Mouse (Mus musculus): ENCODE results near the gene Rarg. TPM values are rescaled to one million over a fixed set of nuclear protein-coding genes. Genes with fewer than 3 reads are reported as not detected.

The Rarg gene
- polyA plus RNA-seq (2015; fragmentation: Nextera tagmentation; extraction: Ambion mirVana): 9.0 and 9.1 TPM in 2 replicates

DNA sequence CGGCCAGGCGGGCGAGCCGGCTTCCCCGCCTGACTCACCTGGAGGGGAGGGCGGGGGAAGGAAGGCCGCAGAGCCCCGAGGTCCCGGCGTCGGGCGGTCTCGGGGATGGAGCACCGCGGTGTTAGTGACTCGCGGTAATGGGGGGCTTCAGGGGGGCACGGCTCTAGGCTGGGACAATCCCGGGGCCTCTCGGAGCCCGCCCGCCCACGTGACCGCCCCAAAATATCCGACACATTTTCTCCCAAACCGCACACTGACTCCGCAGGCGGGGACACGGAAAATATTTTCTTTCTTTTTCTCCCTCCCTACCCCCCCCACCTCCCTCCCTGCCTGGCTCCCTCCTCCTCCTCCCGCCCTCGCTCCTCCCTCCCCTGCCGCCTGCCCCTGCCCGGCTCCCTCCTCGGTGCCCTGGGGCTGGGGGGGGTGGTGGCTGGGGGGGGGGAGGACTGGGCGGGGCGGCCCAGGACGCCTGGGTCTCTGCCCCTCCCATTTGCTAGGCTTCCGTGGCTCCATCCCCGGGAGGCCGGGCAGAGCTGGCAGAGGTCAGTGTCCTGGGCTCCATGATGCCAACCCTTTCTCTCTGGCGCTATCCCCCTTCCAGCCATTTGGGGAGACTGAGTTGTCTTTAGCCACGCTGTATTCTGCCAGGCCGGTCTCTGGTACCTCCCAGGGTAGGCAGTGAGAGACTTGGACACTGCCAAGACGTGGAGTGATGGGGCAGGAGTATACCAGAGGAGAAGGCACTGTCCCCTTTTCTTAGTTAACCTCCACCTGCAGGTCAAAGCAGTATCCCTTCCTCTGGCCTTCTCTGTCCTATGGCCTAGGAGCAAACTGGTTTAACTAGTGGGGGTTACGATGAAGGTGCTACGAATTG, at the start of gene Rarg:
Gene Rarg (minus strand): TSS at position 316 of the 874 bp plus-strand sequence.
- peak within 1 kb of the TSS; percentile 85 for H3K9ac ChIP-seq
- 2% methylated on average over 43 of the region's 46 CpGs for WGBS
- H3K27me3 ChIP-seq (replicated peaks): peaks cover 83% of the 10 kb centered on the region
- peak within 1 kb of the TSS; percentile 78 for H3K27ac ChIP-seq (replicated peaks)
- H3K4me3 ChIP-seq: peak within 1 kb of the TSS; percentile 66
- H3K36me3 ChIP-seq: no peaks in the 10 kb centered on the region
- ATAC-seq (ENCODE audit: extremely low read depth, insufficient number of reproducible peaks, low FRiP score, low TSS enrichment): 0 out of 2 replicates have a peak, but pooled peaks have one; percentile 11
- H3K4me1 ChIP-seq: peaks cover 28% of the 10 kb centered on the region
- peak within 1 kb of the TSS; percentile 94 for H3K4me2 ChIP-seq
- H3K9me3 ChIP-seq: no peaks in the 10 kb centered on the region

DNA sequence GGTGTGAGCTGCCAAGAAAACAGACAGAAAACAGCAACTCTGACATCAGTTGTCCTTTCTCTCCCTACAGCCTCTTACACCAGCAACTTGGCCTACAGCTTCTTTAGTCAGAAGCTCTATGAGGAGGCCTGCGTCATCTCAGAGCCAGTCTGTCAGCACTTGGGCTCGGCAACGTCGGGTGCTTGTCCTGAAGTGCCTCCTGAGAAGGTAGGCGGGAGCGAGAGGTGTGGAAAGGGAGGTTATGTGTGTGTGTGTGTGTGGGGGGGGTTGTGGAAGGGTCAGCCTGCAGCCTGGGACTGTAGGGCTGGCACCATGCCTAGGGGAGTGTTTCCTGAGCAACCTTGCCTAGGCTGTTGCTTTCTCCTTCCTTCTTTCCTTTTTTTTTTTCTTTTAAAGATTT, 45.2 kb upstream of the Rarg start:
- Histone ChIP-seq H3K36me3 (peaks cover 75% of the 10 kb centered on the region), H3K9me3 (no peaks in the 10 kb centered on the region), H3K4me1 (peaks cover 20% of the 10 kb centered on the region), H3K27me3 (replicated peaks) (no peaks in the 10 kb centered on the region), H3K4me2 (no peak overlapping the region), H3K27ac (replicated peaks) (peak overlapping the region; percentile 28; the same call in 1 of the 2 replicates), H3K9ac (no peak overlapping the region), H3K4me3 (no peak overlapping the region)
- 31% methylated on average over 6 of the region's 6 CpGs for WGBS
- peak; percentile 69; the same call in 1 of the 2 replicates for ATAC-seq (ENCODE audit: extremely low read depth, insufficient number of reproducible peaks, low FRiP score, low TSS enrichment)

DNA sequence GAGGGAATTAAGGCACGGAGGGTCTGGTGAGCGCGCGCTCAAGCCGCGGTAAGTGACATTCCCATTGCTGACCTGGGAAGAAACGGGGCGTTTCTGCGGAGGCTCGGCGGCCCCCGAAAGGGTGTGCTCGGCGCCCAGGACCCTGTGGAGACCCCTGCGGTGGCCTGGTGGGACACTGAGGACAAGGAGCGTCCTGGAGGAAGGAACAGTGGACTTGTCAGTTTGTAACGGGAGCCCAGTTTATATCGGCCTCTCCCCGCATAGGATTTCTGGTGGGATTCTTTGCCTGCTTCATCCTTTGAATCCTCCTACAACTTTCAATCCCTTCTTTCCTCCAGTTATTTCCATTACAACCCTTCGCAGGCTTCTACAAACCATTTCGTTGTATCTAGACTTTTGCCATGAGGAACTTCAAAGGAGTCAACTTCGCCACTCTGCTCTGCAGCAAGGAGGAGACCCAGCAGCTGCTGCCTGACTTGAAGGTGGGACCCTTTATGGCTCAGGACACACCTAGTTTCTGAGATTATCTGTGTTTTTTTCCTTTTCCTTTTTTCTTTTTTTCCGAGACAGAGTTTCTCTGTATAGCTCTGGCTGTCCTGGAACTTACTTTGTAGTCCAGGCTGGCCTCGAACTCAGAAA, 39.2 kb upstream of the Rarg start:
- H3K9me3 ChIP-seq: no peaks in the 10 kb centered on the region
- H3K4me2 ChIP-seq: peak overlapping the region; percentile 97
- peak overlapping the region; percentile 88 for H3K9ac ChIP-seq
- H3K36me3 ChIP-seq: peaks cover 31% of the 10 kb centered on the region
- H3K27me3 ChIP-seq (replicated peaks): no peaks in the 10 kb centered on the region
- H3K4me3 ChIP-seq: peak overlapping the region; percentile 80
- ATAC-seq (ENCODE audit: extremely low read depth, insufficient number of reproducible peaks, low FRiP score, low TSS enrichment): 0 out of 2 replicates have a peak, but pooled peaks have one; percentile 15
- no peak overlapping the region for H3K27ac ChIP-seq (replicated peaks)
- H3K4me1 ChIP-seq: peaks cover 20% of the 10 kb centered on the region
- WGBS: 4% methylated on average over 24 of the region's 24 CpGs

DNA sequence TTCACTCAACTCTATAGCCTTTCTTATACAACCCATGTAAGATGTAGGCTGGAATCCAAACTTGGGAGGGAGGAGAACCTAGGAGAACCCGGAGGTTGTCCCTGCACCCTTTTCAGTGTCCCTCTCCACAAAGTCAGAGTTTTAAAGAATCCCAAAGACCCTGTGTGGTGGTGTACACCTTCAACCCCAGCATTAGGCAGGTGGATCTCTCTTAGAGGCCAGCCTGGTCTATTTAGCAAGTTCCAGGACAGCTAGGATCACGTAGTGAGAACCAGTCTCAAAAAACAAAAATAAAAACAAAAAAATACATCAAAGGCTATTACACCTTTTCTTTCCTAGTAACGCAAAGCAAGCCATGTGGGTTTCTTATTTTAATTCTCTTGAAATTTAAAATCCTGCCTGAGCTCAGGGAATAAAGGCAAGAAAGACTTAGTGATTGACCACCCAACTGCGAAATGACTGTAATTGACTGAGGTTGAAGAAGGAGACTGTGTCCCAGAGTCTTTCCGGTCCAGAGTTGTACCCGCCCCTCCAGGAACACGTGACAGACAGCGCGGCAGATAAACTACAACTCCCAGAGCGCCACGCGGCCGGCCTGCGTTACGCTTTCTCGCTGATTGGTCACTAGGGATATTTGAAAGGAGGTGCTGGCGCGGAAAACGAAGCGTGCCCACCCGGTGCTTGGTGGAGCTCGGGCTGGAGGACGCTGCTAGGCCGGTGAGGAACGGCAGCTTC, 38.5 kb upstream of the Rarg start, which contains the start of gene Espl1:
Gene Espl1 (plus strand): TSS at position 634 of the 735 bp plus-strand sequence.
- Histone ChIP-seq H3K4me3 (peak within 1 kb of the TSS; percentile 80), H3K9ac (peak within 1 kb of the TSS; percentile 88), H3K27ac (replicated peaks) (no peak within 1 kb of the TSS), H3K9me3 (no peaks in the 10 kb centered on the region), H3K4me1 (peaks cover 20% of the 10 kb centered on the region), H3K27me3 (replicated peaks) (no peaks in the 10 kb centered on the region), H3K4me2 (peak within 1 kb of the TSS; percentile 97), H3K36me3 (peaks cover 25% of the 10 kb centered on the region)
- ATAC-seq (ENCODE audit: extremely low read depth, insufficient number of reproducible peaks, low FRiP score, low TSS enrichment): peak; percentile 95
- 8% methylated on average over 25 of the region's 25 CpGs for WGBS

DNA sequence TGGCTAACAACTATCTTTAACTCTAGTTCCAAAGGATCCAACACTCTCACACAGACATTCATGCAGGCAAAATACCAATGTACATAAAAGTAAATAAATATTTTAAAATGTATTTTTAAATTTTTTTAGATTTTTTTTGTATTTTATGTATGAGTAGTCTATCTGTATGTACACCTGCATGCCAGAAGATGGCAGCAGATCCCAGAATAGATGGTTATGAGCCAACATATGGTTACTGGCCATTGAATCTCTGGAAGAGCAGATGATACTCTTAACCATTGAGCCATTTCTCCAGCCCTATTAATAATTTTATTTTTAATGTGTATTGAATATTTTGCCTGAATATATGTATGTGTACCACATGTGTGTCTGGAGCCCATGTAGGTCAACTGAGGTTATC, 30.1 kb upstream of the Rarg start:
- ATAC-seq (ENCODE audit: extremely low read depth, insufficient number of reproducible peaks, low FRiP score, low TSS enrichment): no peak

DNA sequence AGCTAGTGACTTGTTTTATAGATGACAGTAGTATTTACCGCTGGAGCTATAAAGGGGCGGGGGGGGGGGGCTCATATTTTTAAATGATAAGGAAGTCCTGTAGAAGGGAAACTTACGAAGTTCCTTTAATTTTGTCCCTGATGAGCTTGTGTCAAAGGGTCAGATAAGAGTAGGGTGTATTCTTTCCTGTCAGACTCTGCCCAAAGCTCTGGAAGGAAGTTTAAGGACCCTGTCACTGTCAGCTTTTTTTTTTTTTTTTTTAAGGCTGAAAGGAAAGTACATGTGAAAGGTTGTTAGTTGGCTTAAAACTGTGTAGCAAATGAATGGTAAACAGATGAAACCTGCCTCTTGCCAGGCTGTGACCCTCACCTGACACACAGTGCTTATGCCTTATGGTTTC, 26.3 kb upstream of the Rarg start:
- Histone ChIP-seq H3K27ac (replicated peaks) (no peak overlapping the region), H3K9me3 (no peaks in the 10 kb centered on the region), H3K9ac (no peak overlapping the region), H3K4me2 (no peak overlapping the region), H3K4me3 (no peak overlapping the region), H3K36me3 (peaks cover 25% of the 10 kb centered on the region), H3K27me3 (replicated peaks) (no peaks in the 10 kb centered on the region), H3K4me1 (peaks cover 27% of the 10 kb centered on the region)
- no peak for ATAC-seq (ENCODE audit: extremely low read depth, insufficient number of reproducible peaks, low FRiP score, low TSS enrichment)
- 50% methylated on average over 3 of the region's 3 CpGs for WGBS

More for the DNA sequence above, 30.1 kb upstream of the Rarg start:
- 0 out of 2 replicates have a peak, but pooled peaks cover 7% of the 10 kb centered on the region for H3K4me1 ChIP-seq
- no peaks in the 10 kb centered on the region for H3K9me3 ChIP-seq
- peaks cover 4% of the 10 kb centered on the region for H3K36me3 ChIP-seq
- H3K27ac ChIP-seq (replicated peaks): no peak overlapping the region
- H3K27me3 ChIP-seq (replicated peaks): no peaks in the 10 kb centered on the region
- H3K4me3 ChIP-seq: no peak overlapping the region
- no peak overlapping the region for H3K4me2 ChIP-seq
- H3K9ac ChIP-seq: no peak overlapping the region

DNA sequence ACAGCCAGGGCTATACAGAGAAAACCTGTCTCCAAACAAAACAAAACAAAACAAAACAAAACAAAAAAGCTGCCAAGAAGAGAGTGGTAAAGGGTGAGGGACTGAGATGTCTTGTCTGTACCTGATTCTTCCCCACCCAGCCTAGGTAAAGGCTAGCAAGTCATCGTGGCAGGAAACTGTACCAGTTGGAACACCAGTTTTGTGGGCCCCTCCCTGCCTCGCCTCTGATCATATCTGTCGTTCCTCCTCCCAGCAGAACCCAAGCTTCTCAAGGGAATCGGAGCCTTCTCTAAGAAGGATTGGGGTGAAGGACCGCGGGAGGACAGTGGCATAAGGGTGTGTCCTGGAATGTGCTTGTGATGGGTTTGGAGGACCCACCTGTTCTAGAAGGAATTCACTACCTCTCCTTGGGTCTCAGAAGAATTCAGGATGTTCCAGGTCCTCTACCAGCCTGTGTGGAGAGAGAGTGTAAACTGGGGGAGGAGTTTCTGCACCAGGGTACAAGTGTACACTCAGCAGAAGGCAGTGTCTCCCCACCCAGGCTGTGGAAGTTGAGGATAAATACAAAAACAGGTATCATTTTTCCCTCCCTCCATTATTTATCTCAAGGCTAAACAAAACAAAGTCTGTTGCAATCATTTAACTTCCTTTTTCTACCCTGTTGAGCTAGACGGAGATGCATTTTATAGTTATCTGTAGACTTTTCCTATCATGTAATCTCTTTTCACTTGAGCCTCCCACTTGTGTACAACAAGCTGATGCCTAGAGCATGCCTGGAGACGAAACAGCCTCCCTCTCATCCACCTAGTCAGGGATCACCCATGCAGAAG, 25.4 kb upstream of the Rarg start:
- H3K27ac ChIP-seq (replicated peaks): no peak overlapping the region
- H3K36me3 ChIP-seq: peaks cover 25% of the 10 kb centered on the region
- H3K4me2 ChIP-seq: no peak overlapping the region
- H3K9me3 ChIP-seq: no peaks in the 10 kb centered on the region
- H3K4me3 ChIP-seq: no peak overlapping the region
- H3K4me1 ChIP-seq: peaks cover 29% of the 10 kb centered on the region
- WGBS: 63% methylated on average over 8 of the region's 8 CpGs
- no peak overlapping the region for H3K9ac ChIP-seq
- no peak for ATAC-seq (ENCODE audit: extremely low read depth, insufficient number of reproducible peaks, low FRiP score, low TSS enrichment)
- H3K27me3 ChIP-seq (replicated peaks): no peaks in the 10 kb centered on the region

DNA sequence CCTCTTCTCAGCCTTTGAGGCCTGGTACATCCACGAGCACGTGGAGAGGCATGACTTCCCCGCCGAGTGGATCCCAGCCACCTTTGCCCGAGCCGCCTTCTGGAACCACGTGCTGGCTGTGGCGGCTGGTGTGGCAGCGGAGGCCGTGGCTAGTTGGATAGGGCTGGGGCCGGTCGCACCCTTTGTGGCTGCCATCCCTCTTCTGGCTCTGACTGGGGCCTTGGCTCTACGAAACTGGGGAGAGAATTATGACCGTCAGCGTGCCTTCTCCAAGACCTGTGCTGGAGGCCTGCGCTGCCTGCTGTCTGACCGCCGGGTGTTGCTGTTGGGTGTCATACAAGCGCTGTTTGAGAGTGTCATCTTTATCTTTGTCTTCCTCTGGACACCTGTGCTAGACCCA, 23.3 kb upstream of the Rarg start:
- Histone ChIP-seq H3K9ac (peak overlapping the region; percentile 86; the same call in 1 of the 2 replicates), H3K36me3 (peaks cover 25% of the 10 kb centered on the region), H3K9me3 (no peaks in the 10 kb centered on the region), H3K27ac (replicated peaks) (no peak overlapping the region), H3K27me3 (replicated peaks) (no peaks in the 10 kb centered on the region), H3K4me3 (peak overlapping the region; percentile 74; the same call in 1 of the 2 replicates), H3K4me1 (peaks cover 29% of the 10 kb centered on the region), H3K4me2 (peak overlapping the region; percentile 84)
- no peak for ATAC-seq (ENCODE audit: extremely low read depth, insufficient number of reproducible peaks, low FRiP score, low TSS enrichment)
- WGBS: 92% methylated on average over 19 of the region's 19 CpGs

DNA sequence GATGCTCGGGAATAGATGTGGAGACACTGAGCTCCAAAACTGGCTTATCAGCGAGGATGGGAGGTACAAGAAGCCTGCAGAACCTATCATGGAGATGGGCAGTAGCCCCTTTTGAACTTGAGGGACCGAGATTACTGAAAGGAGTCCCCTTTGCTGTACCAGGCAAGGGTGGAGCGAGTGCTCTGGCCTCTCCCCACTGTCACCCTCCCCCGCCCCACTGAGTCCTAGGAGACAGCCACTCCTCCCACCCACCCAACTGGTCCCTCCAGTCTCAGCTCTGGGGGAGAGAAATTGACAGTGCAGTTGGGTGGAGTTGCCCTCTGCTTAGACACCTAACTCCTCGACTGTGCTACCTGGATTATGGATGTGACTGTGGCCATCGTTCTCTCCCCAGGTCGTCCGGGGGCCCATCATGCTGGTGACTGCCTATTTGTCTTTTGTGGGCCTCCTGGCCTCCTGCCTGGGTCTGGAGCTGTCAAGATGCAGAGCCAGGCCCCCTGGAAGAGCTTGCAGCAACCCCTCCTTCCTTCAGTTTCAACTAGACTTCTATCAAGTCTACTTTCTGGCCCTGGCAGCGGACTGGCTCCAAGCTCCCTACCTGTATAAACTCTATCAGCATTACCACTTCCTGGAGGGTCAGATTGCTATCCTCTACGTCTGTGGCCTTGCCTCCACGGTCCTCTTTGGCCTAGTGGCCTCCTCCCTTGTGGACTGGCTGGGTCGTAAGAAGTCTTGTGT, 22.6 kb upstream of the Rarg start:
- peak overlapping the region; percentile 74 for H3K4me3 ChIP-seq
- peak; percentile 11; the same call in 1 of the 2 replicates for ATAC-seq (ENCODE audit: extremely low read depth, insufficient number of reproducible peaks, low FRiP score, low TSS enrichment)
- H3K9ac ChIP-seq: peak overlapping the region; percentile 86
- H3K4me2 ChIP-seq: peak overlapping the region; percentile 84
- WGBS: 23% methylated on average over 13 of the region's 13 CpGs
- peak overlapping the region; percentile 80 for H3K27ac ChIP-seq (replicated peaks)
- H3K36me3 ChIP-seq: peaks cover 25% of the 10 kb centered on the region
- no peaks in the 10 kb centered on the region for H3K27me3 ChIP-seq (replicated peaks)
- no peaks in the 10 kb centered on the region for H3K9me3 ChIP-seq
- peaks cover 26% of the 10 kb centered on the region for H3K4me1 ChIP-seq

Measured in heart, embryonic 13.5 days (tissue).